Mouse (Mus musculus) heart, postnatal 25 days (tissue): ENCODE data around the gene Sox21. TPM values are rescaled to one million over a fixed set of nuclear protein-coding genes. Genes with fewer than 3 reads are reported as not detected.

Experiments used
- DNase-seq: peaks from one replicate; pipeline ENCODE4 v3.0.0; 2022; ENCODE audit warnings: low spot score
- intact Hi-C: fragments of 180-260 bp; cut with DNase I; formaldehyde crosslinking; loops from one replicate; pipeline ENCODE4 v1.15.1; 2025
- total RNA-seq, 2 experiments: library from RNA; stranded (reverse); gene quantifications; 2 replicates each; pipeline ENCODE4 v1.2.3; 2021

Gene Sox21
- total RNA-seq, 2 experiments from 2014 or later, result not detected

- intact Hi-C loops, result loop anchor here (10.0 kb wide), 1 partner anchor 208 kb away; no protein-coding TSS in a partner anchor
- no peak for DNase-seq
Measured at GRCm38 (mm10) chr14:118226471-118227155, 10.2 kb downstream of the Sox21 start.

- no peak for DNase-seq
- intact Hi-C loops, result loop anchor here (10.0 kb wide), 1 partner anchor 209 kb away; no protein-coding TSS in a partner anchor
Measured at GRCm38 (mm10) chr14:118225911-118226310, 10.9 kb downstream of the Sox21 start.

GRCm38 (mm10) chr14:118225061-118225743 lies 11.6 kb downstream of the Sox21 start:
- intact Hi-C loops, result loop anchor here (10.0 kb wide), 1 partner anchor 210 kb away; no protein-coding TSS in a partner anchor
- no peak for DNase-seq

GRCm38 (mm10) chr14:118220885-118221284 lies 15.9 kb downstream of the Sox21 start:
- DNase-seq, result no peak
- intact Hi-C loops, result loop anchor here (5.0 to 10.0 kb wide), 2 partner anchors 214 to 366 kb away; no protein-coding TSS in a partner anchor

- intact Hi-C loops, result no loop called here
- no peak for DNase-seq
Measured at GRCm38 (mm10) chr14:118216826-118217225, 20.0 kb downstream of the Sox21 start.

DNA sequence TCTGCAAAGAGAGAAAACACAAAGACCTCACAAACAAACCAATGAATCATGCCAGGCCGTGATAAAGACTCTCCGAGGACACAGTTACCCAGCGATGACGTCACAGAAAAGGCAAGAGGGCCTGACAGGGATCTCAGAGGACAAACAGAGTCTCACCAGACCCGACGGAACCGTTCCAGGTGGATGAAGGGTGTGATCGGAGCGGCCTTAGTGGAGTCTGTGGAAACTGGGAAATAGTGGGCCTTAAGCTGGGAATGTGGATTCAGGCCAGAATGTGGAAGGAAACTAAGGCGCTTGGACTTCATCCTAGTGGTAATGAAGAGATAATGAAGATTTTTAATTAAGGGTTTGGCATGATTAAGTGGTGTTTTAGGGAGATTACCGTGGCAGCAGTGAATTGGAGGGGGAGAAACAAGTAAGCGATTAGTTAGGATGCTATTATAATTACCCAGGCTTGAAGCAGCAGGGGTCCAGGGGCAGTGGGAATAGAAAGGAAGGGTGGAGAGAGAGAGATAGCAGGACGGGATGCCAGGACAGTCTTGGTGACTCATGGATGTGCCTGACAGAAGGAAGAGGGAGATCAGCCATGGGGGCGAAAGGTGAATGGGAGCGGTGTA lies 24.5 kb downstream of the Sox21 start:
- intact Hi-C loops, result no loop called here
- no peak for DNase-seq

- intact Hi-C loops, result loop anchor here (5.0 kb wide), 2 partner anchors 52 to 388 kb away; no protein-coding TSS in a partner anchor
- no peak for DNase-seq
Measured at GRCm38 (mm10) chr14:118209642-118210041, 27.2 kb downstream of the Sox21 start.

- no peak for DNase-seq
- intact Hi-C loops, result loop anchor here (5.0 kb wide), 2 partner anchors 50 to 390 kb away; no protein-coding TSS in a partner anchor
Measured at GRCm38 (mm10) chr14:118207347-118207746, 29.5 kb downstream of the Sox21 start.

DNA sequence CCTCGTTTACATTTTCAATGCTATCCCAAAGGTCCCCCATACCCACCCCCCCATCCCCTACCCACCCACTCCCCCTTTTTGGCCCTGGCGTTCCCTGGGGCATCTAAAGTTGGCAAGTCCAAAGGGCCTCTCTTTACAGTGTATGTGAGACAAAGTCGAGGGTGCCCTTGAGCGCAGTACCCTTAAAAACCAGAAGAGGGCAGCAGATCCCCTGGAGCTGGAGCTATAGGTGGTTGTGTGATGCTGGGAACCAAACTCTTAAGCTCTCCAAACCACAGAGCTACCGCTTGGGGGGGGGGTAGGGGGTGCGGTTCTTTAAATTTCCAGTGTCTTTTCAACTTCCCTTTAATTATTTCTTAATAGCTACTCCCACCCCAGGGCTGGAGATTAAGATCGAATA lies 33.8 kb downstream of the Sox21 start:
- DNase-seq, result no peak
- intact Hi-C loops, result no loop called here

- intact Hi-C loops, result no loop called here
- DNase-seq, result no peak
Measured at GRCm38 (mm10) chr14:118202006-118202405, 34.8 kb downstream of the Sox21 start.

DNA sequence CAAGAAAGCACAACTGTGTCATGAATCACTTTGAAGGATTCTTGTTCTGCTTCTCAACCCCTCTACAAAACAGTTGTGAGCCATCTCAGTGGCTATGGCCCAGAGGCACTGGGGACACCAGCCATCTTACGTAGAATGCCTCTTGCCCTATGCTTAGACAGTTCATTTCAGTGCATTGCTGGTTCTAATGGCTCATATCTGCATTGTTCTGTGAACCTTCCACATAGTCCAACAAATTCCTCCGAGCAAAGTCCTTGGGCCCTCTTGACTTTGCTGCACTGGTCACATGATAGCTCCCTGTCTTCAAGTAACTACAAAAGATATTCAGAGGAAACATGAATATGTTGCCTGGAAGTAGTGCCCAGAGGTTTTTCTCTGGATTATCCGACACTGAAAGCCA lies 36.1 kb downstream of the Sox21 start:
- intact Hi-C loops, result no loop called here
- no peak for DNase-seq

- intact Hi-C loops, result no loop called here
Measured at GRCm38 (mm10) chr14:118197063-118197462, 39.8 kb downstream of the Sox21 start.

GRCm38 (mm10) chr14:118194219-118194914 lies 42.5 kb downstream of the Sox21 start:
- intact Hi-C loops, result no loop called here
- no peak for DNase-seq

More at GRCm38 (mm10) chr14:118197063-118197462, 39.8 kb downstream of the Sox21 start:
- DNase-seq, result no peak

DNA sequence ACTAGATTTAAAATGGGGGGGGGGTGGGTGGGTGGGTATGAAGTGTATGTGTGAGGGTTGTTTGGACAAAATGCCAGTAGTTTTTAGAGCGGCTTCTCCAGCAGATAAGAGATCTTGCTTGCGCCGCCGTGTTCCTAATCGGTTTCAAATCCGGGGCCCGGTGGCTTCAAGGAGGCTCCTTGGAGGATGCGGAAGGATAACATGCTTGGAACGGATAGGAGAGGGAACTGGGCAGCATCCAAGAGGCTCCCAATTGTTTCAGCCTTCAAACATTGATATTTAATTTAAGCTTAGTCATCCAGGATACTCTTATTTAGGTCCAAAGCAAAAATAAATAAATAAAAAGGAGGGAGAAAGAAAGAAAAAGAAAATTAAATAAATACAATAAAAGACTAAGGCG lies 43.2 kb downstream of the Sox21 start:
- no peak for DNase-seq
- intact Hi-C loops, result no loop called here

- intact Hi-C loops, result no loop called here
- no peak for DNase-seq
Measured at GRCm38 (mm10) chr14:118193001-118193628, 43.7 kb downstream of the Sox21 start.

- no peak for DNase-seq
- intact Hi-C loops, result no loop called here
Measured at GRCm38 (mm10) chr14:118191442-118191841, 45.4 kb downstream of the Sox21 start.
